Mouse (Mus musculus) spleen, postnatal 0 days (tissue): ENCODE measurements around the gene Ptprf. TPM values are rescaled to one million over a fixed set of nuclear protein-coding genes. Genes with fewer than 3 reads are reported as not detected.

Source experiments
- polyA plus RNA-seq: library from polyadenylated mRNA; unstranded; fragments of >200 nt; fragmentation: Nextera tagmentation; extraction: Ambion mirVana; gene quantifications from 2 replicates; pipeline ENCODE4 v1.2.1, GENCODE M21; 2015

The Ptprf gene
- 4.8 and 5.9 TPM in 2 replicates for polyA plus RNA-seq

DNA sequence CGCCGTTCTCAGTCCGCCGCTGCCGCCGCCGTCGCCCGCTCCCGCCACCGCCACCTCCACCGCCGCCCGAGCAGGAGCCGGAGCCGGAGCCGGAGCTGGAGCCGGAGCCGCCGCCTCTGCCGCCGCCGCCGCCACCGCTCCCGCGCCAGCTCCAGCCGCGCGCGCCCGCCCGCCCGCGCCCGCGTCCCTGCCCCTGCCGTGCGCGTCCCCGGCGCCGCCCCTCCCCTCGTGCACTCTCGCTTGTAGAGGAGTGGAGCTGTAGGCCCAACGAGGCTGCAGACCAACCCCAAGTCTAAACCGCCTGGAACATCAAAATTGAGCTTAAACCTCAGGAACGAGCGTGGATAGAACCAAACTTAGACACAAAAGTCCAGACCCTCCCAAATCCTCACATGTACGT, at the start of gene Ptprf:
Gene Ptprf (minus strand): TSS at position 175 of the 400 bp plus-strand sequence.

DNA sequence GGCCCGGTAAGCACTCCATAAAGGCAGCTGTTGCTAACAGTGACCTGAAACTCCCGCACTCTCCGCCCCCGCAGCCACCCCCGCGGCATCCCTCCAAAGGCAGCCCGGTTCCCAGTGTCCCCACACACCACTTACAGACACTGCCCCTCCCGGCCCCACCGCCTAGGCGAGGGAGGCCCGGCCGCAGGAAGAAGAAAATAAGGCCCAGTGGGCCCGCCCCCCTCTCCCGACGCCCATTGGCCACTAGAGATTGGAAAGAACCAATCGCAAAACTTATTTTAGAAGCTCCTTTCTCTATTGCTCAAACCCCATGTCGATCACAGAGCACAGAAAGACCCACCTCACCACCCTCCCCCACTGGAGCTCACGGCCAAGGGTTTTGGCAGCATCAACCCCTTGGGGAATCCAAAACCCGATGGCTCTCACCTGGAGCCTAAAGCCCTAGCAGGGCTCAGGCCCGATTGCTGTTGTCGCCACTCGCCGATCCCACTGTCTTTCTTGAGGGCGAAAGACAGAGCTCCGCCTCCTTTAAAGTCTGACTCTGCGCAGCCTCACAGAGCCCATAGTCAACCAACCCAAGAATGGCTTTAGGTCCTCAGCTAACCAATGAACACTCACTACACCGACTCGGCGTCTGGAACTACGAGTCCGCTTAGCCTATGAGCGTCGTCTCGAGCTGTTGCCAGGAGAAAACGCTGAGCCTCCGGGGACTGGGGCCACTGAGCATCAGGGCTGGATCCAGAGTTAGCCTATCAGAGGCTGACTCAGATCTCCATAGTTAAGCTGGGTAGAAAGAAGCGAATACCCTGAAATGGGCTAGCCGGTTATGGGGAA, 111.5 kb downstream of the Ptprf start, which contains the start of gene Kdm4a:
Gene Kdm4a (minus strand): TSS at position 577 of the 834 bp plus-strand sequence.

Other genes starting within 250 kb of the Ptprf start
- 2.5 and 2.8 TPM in 2 replicates for gene St3gal3, start 156.5 kb downstream of the Ptprf start, polyA plus RNA-seq
- 13.0 and 16.0 TPM in 2 replicates for gene Kdm4a, start 111.4 kb downstream of the Ptprf start, polyA plus RNA-seq
- gene Szt2, start 117.9 kb upstream of the Ptprf start, polyA plus RNA-seq: 4.8 and 4.9 TPM in 2 replicates
- 82.2 and 89.1 TPM in 2 replicates for gene Med8, start 117.9 kb upstream of the Ptprf start, polyA plus RNA-seq
- gene Elovl1, start 136.7 kb upstream of the Ptprf start, polyA plus RNA-seq: 73.7 and 73.8 TPM in 2 replicates
- gene Cdc20, start 145.9 kb upstream of the Ptprf start, polyA plus RNA-seq: 154 and 163 TPM in 2 replicates
- gene Mpl, start 166.1 kb upstream of the Ptprf start, polyA plus RNA-seq: 5.3 and 6.5 TPM in 2 replicates
- 15.2 and 16.1 TPM in 2 replicates for gene Tie1, start 198.7 kb upstream of the Ptprf start, polyA plus RNA-seq
- 0.29 and 0.38 TPM in 2 replicates for gene 2610528J11Rik, start 235.6 kb upstream of the Ptprf start, polyA plus RNA-seq